Mouse (Mus musculus): ENCODE data around the gene Vamp3. TPM values are rescaled to one million over a fixed set of nuclear protein-coding genes. Genes with fewer than 3 reads are reported as not detected.

Gene Vamp3
- polyA plus RNA-seq, 1 experiment, result 40.6 TPM

- Histone ChIP-seq H3K27me3 (replicated peaks; ENCODE audit: control insufficient read depth, insufficient read depth, low read length) (no peaks in the 10 kb centered on the region), H3K4me1 (ENCODE audit: control insufficient read depth, insufficient read depth, low read length) (0 out of 2 replicates have a peak, but pooled peaks cover 2% of the 10 kb centered on the region), H3K36me3 (ENCODE audit: control insufficient read depth, insufficient read depth, low read length) (no peaks in the 10 kb centered on the region), H3K4me3 (ENCODE audit: insufficient read depth, low read depth, low read length) (no peak overlapping the region), H3K27ac (ENCODE audit: insufficient read depth, low read depth, low read length) (no peak overlapping the region)
- TF ChIP-seq CTCF (conservative IDR thresholded peaks at IDR 0.05; ENCODE audit: insufficient read depth, insufficient read length, low read depth, low read length), result no peak
- TF ChIP-seq POLR2A (IDR thresholded peaks at IDR 0.05; ENCODE audit: low read depth, low read length), result no peak
- DNase-seq, result no peak
- 70% methylated on average over 18 of the region's 18 CpGs for WGBS
Observed at GRCm38 (mm10) chr4:151096334-151097103, 38.8 kb upstream of the Vamp3 start.

DNA sequence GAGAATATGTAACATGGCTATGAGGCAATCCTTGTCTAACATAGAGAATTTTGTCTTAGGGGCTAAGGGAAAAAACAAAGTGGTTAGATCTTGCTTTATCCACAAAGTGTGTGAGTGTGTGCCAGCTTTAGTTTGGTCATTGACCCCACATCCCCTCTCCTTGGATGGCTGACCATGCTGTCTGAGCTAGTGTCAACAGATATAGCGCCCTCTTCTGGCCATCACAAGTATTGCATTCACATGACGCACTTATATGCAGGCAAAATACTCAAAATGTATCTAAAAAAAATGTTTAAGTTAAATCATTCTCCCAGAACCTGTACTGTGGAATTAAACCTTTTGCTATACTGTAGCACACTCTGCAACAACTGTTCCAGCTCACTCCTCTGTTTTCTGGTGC, 37.4 kb upstream of the Vamp3 start:
- peak; percentile 42 for DNase-seq
- WGBS, result 38% methylated on average over 2 of the region's 2 CpGs
- no peak overlapping the region for H3K27ac ChIP-seq (ENCODE audit: insufficient read depth, low read depth, low read length)

DNA sequence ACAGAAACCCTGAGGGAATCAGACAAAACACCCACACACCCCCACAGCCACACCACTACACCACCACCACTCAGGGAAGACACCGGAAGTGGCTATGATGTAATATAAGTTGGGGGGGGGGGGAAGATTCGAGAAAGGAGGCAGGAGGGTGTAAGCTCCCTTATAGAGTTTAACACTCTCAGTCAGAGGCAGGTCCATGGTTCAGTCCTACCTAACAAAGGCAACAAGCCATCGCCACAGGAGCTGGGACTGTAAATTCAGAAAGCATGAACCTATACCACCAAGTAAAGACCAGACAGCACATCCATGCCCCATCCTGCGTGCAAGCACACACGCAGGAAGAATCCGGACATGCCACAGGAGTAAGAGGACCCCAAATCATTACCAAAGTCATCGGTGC, 31.5 kb upstream of the Vamp3 start, which contains the start of gene Gm13090:
Gm13090 (plus strand) TSS at position 301 of the 400 bp plus-strand sequence.
- 79% methylated on average over 7 of the region's 7 CpGs for WGBS
- TF ChIP-seq CTCF (conservative IDR thresholded peaks at IDR 0.05; ENCODE audit: insufficient read depth, insufficient read length, low read depth, low read length) (no peak), POLR2A (IDR thresholded peaks at IDR 0.05; ENCODE audit: low read depth, low read length) (no peak)
- Histone ChIP-seq H3K4me1 (ENCODE audit: control insufficient read depth, insufficient read depth, low read length) (no peaks in the 10 kb centered on the region), H3K27ac (ENCODE audit: insufficient read depth, low read depth, low read length) (no peak within 1 kb of the TSS), H3K4me3 (ENCODE audit: insufficient read depth, low read depth, low read length) (no peak within 1 kb of the TSS), H3K27me3 (replicated peaks; ENCODE audit: control insufficient read depth, insufficient read depth, low read length) (no peaks in the 10 kb centered on the region), H3K36me3 (ENCODE audit: control insufficient read depth, insufficient read depth, low read length) (no peaks in the 10 kb centered on the region)
- no peak for DNase-seq

More for the DNA sequence above, 37.4 kb upstream of the Vamp3 start:
- TF ChIP-seq CTCF (conservative IDR thresholded peaks at IDR 0.05; ENCODE audit: insufficient read depth, insufficient read length, low read depth, low read length) (peak; percentile 59), POLR2A (IDR thresholded peaks at IDR 0.05; ENCODE audit: low read depth, low read length) (no peak)
- Histone ChIP-seq H3K36me3 (ENCODE audit: control insufficient read depth, insufficient read depth, low read length) (no peaks in the 10 kb centered on the region), H3K4me3 (ENCODE audit: insufficient read depth, low read depth, low read length) (no peak overlapping the region), H3K27me3 (replicated peaks; ENCODE audit: control insufficient read depth, insufficient read depth, low read length) (no peaks in the 10 kb centered on the region), H3K4me1 (ENCODE audit: control insufficient read depth, insufficient read depth, low read length) (0 out of 2 replicates have a peak, but pooled peaks cover 2% of the 10 kb centered on the region)

DNA sequence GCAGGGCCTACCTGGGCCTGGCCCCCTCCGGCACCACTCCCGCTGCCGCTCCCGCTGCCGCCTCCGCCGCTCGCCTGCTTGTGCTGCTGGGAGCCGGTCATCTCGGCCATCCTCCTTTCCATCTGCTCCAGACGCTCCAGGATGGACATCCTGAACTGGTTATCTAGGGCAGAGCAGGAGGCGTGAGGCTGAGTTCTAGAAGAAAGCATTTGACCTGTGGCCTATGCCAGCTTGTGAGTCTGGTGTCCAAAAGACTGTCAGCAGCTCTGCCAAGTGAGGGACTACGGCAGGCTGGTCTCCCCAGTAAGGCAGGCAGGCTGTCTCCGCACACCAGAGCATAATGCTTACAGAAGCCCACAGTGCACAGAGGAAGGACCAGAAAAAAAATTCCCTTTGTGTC, 31.1 kb upstream of the Vamp3 start:
- WGBS, result 86% methylated on average over 14 of the region's 14 CpGs

GRCm38 (mm10) chr4:151087358-151087757, 29.6 kb upstream of the Vamp3 start:
- no peak for DNase-seq
- Histone ChIP-seq H3K27ac (ENCODE audit: insufficient read depth, low read depth, low read length) (no peak overlapping the region), H3K4me3 (ENCODE audit: insufficient read depth, low read depth, low read length) (no peak overlapping the region), H3K27me3 (replicated peaks; ENCODE audit: control insufficient read depth, insufficient read depth, low read length) (no peaks in the 10 kb centered on the region), H3K4me1 (ENCODE audit: control insufficient read depth, insufficient read depth, low read length) (no peaks in the 10 kb centered on the region), H3K36me3 (ENCODE audit: control insufficient read depth, insufficient read depth, low read length) (no peaks in the 10 kb centered on the region)
- TF ChIP-seq CTCF (conservative IDR thresholded peaks at IDR 0.05; ENCODE audit: insufficient read depth, insufficient read length, low read depth, low read length) (0 out of 2 replicates have a peak, but pooled peaks have one; percentile 2), POLR2A (IDR thresholded peaks at IDR 0.05; ENCODE audit: low read depth, low read length) (no peak)
- WGBS, result 94% methylated on average over 1 of the region's 1 CpGs

More for the DNA sequence above, 31.1 kb upstream of the Vamp3 start:
- H3K36me3 ChIP-seq (ENCODE audit: control insufficient read depth, insufficient read depth, low read length), result no peaks in the 10 kb centered on the region
- no peak for DNase-seq
- H3K27ac ChIP-seq (ENCODE audit: insufficient read depth, low read depth, low read length), result no peak overlapping the region
- H3K4me3 ChIP-seq (ENCODE audit: insufficient read depth, low read depth, low read length), result no peak overlapping the region
- H3K27me3 ChIP-seq (replicated peaks; ENCODE audit: control insufficient read depth, insufficient read depth, low read length), result no peaks in the 10 kb centered on the region
- no peaks in the 10 kb centered on the region for H3K4me1 ChIP-seq (ENCODE audit: control insufficient read depth, insufficient read depth, low read length)
- no peak for TF ChIP-seq POLR2A (IDR thresholded peaks at IDR 0.05; ENCODE audit: low read depth, low read length)
- no peak for TF ChIP-seq CTCF (conservative IDR thresholded peaks at IDR 0.05; ENCODE audit: insufficient read depth, insufficient read length, low read depth, low read length)

DNA sequence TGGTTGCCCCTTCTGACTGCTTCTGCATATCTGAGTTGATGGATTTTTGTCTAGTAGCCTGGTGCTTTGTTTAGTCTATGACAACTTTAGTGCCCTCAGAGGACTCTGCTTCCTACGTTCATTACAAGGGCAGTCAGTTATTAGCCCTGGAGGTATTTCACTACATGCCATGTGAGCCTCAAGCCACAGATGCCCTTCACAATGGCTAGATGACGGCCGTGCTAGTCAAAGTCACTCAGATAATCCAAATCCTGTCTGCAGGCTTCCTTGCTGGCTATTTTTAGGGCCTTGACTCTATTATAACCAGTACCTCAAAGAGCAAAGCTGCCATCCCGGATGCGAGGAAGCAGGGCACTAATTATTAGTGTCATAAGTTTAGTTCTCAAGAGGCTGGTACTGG, 25.3 kb upstream of the Vamp3 start:
- Histone ChIP-seq H3K27me3 (replicated peaks; ENCODE audit: control insufficient read depth, insufficient read depth, low read length) (no peaks in the 10 kb centered on the region), H3K27ac (ENCODE audit: insufficient read depth, low read depth, low read length) (no peak overlapping the region), H3K4me1 (ENCODE audit: control insufficient read depth, insufficient read depth, low read length) (no peaks in the 10 kb centered on the region), H3K4me3 (ENCODE audit: insufficient read depth, low read depth, low read length) (no peak overlapping the region), H3K36me3 (ENCODE audit: control insufficient read depth, insufficient read depth, low read length) (no peaks in the 10 kb centered on the region)
- DNase-seq, result no peak
- WGBS, result 74% methylated on average over 5 of the region's 5 CpGs
- TF ChIP-seq CTCF (conservative IDR thresholded peaks at IDR 0.05; ENCODE audit: insufficient read depth, insufficient read length, low read depth, low read length) (no peak), POLR2A (IDR thresholded peaks at IDR 0.05; ENCODE audit: low read depth, low read length) (no peak)

DNA sequence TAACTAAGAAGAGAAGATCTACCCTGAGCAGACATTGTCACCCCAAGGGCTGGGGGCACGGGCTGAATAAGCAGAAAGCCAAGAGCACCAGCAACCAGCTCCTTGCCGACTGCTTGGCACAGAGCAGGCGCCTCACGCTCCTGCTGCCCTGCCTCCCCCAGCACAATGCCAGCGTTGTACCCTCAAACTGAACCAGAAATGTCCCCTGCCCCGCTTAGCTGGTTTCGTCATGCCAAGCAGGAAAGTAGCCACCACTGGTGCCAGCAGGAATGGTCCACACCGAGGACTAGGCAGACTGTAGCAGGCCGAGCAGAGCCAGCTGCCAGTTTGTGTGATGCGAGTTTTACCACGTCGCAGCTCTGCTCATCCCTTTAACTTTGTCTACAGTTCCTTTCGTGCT, 24.2 kb upstream of the Vamp3 start:
- Histone ChIP-seq H3K4me3 (ENCODE audit: insufficient read depth, low read depth, low read length) (no peak overlapping the region), H3K27me3 (replicated peaks; ENCODE audit: control insufficient read depth, insufficient read depth, low read length) (no peaks in the 10 kb centered on the region), H3K4me1 (ENCODE audit: control insufficient read depth, insufficient read depth, low read length) (no peaks in the 10 kb centered on the region), H3K36me3 (ENCODE audit: control insufficient read depth, insufficient read depth, low read length) (no peaks in the 10 kb centered on the region), H3K27ac (ENCODE audit: insufficient read depth, low read depth, low read length) (no peak overlapping the region)
- WGBS, result 86% methylated on average over 13 of the region's 13 CpGs
- DNase-seq, result no peak
- TF ChIP-seq CTCF (conservative IDR thresholded peaks at IDR 0.05; ENCODE audit: insufficient read depth, insufficient read length, low read depth, low read length) (no peak), POLR2A (IDR thresholded peaks at IDR 0.05; ENCODE audit: low read depth, low read length) (no peak)
